Mouse (Mus musculus) monocyte, adult 5-6 weeks (primary cell): ENCODE measurements at regions not wholly inside any gene's neighbourhood (a gene's known extent, or its start where the extent isn't known, plus 50 kb on each side); places are given as distances from the start of the nearest gene placed in this dataset.

Source experiments
- ATAC-seq: fragments of 153-309, 156-312 bp; replicated peaks from 2 replicates; pipeline ENCODE4 v1.8.0; 2017; ENCODE audit warnings: mild to moderate bottlenecking; ENCODE audit not compliant: low TSS enrichment, insufficient number of reproducible peaks, severe bottlenecking, poor library complexity, low FRiP score

DNA sequence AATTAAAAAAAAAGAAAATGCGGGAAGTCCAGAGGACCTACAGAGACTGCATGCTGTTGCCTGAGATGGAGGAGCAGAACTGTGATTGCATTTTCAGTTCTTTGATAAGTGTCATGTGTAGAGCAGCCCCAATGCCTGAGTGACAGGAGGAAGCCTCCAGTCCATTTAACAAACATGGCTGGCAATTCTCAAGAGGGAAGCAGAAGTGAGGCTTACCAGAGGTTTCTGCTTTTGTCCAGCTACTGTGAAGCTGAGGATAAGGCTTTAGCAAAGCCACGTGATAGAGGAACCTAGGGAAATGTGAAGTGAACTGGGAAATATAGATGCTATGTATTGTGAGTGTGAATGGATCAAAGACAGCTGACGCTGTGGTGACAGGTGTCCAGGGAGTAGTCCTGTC, 56.6 kb downstream of the Sucnr1 start:
- ATAC-seq: no peak

DNA sequence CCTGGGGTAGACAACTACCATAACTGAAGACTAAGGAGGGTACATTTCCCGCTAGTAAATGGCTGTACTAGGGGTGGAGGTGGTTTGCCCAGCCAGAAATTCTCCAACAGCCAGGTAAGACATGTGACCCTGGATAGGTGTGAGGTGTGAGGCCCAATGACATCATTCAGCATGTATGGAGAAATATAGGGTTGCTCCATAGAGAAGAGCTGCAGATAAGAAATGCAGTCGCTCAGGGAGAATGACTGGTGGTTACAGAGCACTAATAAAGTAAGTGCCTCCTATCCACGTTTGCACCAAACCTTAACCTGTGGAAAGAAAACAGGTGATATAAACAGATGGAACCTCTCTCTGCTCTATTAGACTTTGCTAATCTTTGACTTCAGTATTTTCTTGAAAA, 78.2 kb downstream of the Sucnr1 start:
- no peak for ATAC-seq

- ATAC-seq: no peak
Observed at GRCm38 (mm10) chr3:60167633-60168032, 86.0 kb downstream of the Sucnr1 start.

DNA sequence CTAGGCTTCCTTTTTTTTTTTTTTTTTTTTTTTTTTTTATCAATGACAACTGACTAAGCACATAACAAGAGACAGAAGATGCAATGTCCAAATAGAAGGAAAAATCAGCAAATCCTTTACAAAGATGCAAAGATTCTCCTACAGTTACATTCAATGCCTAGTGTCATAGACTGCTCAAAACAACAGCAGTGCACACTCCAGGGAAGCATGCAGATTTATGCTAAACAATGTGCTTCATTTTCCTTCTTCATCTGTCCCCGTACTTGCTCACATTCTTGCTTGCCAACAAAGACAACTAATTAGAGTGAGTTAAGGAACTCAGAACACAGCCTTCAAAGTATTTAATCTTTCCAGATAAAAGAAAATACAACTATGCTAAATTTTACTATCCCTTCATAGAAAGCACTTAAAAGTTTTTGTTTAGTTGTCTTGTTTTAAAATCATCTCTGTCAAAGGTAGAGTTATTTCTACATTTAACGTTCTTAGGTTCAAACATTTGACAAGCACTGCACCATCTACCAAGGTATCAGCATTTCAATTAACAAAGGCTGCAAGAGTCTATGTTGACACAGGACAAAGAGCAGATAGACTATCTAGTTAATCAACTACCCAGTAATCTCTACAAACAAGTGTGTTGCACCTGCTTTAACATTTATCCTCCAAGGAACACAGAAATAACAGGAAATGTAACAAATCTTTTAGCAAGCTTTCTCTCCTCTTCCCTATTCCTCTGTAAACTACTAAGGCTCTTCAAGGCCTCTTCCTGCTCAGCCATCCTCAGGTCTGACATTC, 86.7 kb downstream of the Sucnr1 start:
- ATAC-seq: no peak

DNA sequence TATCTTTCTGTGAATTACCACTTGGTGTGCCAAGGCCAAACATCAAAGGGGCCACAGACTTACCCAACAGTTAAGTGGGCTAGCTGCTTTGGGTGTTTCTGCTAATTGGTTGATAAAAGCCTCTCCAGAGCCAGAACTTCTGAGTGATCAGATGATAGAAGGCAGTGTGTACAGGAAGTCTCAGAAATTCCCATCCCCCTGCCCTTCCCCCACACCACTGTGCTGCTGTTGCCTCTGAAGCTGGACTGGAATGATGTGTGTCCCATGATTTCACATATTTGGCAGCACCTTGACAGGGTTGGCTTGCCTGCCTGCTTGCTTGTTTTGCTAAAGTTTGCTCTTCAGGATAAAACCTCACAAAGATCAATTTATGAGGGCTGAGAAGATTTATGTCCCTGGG, 87.9 kb downstream of the Sucnr1 start:
- ATAC-seq: no peak

- no peak for ATAC-seq
Observed at GRCm38 (mm10) chr3:60184481-60184880, 102.8 kb downstream of the Sucnr1 start.

DNA sequence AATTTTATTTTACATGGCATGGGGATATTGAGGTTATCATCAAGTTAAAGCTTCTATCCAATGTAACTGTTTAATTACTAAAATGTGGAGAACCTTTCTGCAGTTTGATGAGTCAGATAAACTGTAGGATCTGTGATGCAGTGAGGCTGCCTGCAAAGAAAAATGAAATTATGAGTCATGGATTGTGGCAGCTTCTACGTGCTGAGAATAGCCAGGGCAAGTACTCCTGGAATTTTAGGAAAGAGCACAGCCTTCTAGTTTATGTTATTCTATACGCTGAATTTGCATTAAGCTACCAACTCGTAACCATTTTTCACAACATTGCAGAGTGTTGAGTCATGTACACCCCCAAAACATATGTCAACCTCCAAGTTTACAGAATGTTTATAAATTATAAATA, 114.4 kb downstream of the Sucnr1 start:
- no peak for ATAC-seq

- ATAC-seq: no peak
Observed at GRCm38 (mm10) chr3:60207936-60208335, 126.3 kb downstream of the Sucnr1 start.

GRCm38 (mm10) chr3:60218938-60219337, 137.3 kb downstream of the Sucnr1 start:
- no peak for ATAC-seq

DNA sequence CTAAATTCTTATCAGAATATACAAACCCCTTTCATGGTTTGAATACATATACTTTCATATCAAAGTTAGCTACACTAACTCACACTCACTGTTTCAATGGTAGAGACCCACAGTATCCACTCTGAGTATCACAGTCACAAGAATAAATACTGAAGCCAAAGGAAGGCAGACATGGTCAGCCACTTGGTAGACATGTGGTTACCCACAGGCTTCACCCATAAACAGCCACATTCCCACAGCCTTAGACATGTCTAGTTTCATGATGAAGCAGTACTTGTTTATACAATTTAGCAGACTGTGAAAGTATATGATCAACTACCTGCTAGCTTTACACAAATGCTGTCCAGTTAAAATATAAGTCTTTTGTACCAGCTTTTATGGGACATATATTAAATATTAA, 159.0 kb downstream of the Sucnr1 start:
- no peak for ATAC-seq

GRCm38 (mm10) chr3:60266666-60267415, 185.2 kb downstream of the Sucnr1 start:
- no peak for ATAC-seq

DNA sequence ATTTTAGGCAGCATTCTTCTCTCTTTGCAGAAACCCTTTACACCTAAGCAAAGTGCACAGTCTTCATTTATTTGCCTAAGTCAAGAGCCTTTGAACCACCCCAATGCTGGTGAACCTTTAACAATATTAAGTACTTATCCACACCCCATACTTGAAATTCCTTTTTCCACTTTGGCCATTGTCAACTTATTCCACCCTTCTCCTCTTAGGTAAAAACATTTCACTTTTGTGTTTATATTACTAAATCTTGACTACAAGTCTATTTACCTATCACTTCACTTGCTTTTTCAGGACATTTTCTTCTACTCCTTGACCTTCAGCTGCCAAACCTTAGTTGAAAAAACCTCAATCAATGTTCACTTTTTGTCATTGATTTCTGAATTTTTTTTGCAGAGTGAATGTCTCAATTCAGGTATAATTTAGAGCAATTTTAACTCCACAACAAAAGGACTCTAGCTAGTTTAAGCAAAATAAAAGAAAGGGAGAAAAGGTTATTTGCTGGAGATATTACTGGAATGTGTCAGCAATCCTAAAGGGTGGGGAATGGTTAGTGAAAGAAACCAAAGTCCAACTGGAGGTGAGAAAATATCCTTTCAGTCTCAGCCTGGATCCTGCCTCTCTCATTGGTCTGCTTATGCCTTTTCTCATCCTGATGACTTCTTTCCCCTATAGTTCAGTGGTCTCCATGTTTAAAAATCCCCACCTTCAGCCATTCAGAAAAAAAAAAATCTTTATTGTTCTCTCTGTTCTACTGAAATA, 185.9 kb downstream of the Sucnr1 start:
- ATAC-seq: no peak

DNA sequence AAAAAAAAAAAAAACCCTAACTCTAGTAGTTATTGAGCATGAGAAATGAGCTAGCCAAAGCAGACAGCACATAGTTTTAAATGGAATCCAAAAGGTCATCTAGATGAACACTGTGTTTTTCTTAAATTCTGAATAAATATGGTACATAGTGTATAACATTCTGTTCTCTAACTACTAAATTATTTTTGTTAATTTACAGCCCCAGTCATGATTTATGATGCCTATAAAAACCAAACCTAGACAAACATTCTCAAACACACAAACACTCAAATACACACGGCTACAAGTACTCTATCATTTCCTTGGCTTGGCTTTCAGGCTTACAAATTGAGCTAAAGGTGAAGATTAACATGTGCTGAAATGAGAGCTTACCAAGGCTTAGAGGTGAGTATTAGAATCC, 188.8 kb downstream of the Sucnr1 start:
- no peak for ATAC-seq

GRCm38 (mm10) chr3:60273744-60274143, 192.1 kb downstream of the Sucnr1 start:
- no peak for ATAC-seq

DNA sequence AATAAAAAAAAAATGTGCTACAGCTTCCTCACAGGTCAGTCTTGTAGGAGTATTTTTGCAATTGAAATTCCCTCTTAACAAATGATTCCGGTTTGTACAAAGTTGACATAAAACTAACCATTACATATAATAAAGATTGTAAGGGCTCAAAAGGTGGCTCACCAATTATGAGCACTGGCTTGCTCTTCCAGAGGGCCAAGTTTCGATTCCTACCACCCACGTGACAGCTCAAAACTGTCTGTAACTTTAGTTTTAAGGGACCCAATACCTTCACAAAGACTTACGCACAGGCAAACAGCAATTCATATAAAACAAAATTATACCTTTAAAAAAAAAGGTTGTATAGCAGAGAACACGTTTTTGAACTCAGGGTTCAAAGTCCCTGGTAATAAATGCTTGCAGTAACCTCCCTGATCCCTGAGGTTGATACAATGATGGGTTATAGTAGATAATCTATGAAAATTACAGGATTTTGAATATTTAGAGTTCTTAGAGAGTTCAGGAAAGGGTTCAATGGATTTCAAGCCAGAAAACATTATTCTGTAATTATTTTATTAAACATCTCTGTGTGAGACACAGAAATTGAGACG, 193.7 kb downstream of the Sucnr1 start:
- no peak for ATAC-seq

GRCm38 (mm10) chr3:60277791-60278190, 194.8 kb upstream of the Mbnl1 start:
- ATAC-seq: no peak

GRCm38 (mm10) chr3:60281229-60281628, 191.4 kb upstream of the Mbnl1 start:
- no peak for ATAC-seq

- ATAC-seq: no peak
Observed at GRCm38 (mm10) chr3:60281959-60282495, 190.6 kb upstream of the Mbnl1 start.

GRCm38 (mm10) chr3:60292142-60292541, 180.5 kb upstream of the Mbnl1 start:
- ATAC-seq: no peak
